Mouse (Mus musculus) brain, embryonic 14.5 days (tissue): Measurements from ENCODE around the gene Mob3b. TPM values are rescaled to one million over a fixed set of nuclear protein-coding genes. Genes with fewer than 3 reads are reported as not detected.

Experiments used
- DNase-seq: peaks from one replicate; pipeline ENCODE4 v3.0.0-alpha.2; 2011; ENCODE audit warnings: low read depth
- CTCF ChIP-seq: fragments of 200-500 bp; IDR thresholded peaks from 2 replicates; pipeline ENCODE4 v1.5.1; 2012; ENCODE audit warnings: inconsistent platforms, mild to moderate bottlenecking, moderate library complexity, borderline replicate concordance; ENCODE audit not compliant: insufficient read depth, insufficient read length; ENCODE audit errors: extremely low read depth
- POLR2A ChIP-seq: fragments of 200-500 bp; IDR thresholded peaks from 2 replicates; pipeline ENCODE4 v1.6.1; 2012; ENCODE audit warnings: mild to moderate bottlenecking, inconsistent platforms, borderline replicate concordance; ENCODE audit not compliant: poor library complexity, insufficient read depth, insufficient read length, severe bottlenecking; ENCODE audit errors: extremely low read depth
- polyA plus RNA-seq: library from polyadenylated mRNA; depleted of rRNA; stranded (reverse); fragments of >200 nt; gene quantifications from 2 replicates; pipeline ENCODE4 v1.2.3, GENCODE M21; 2012; rRNA removed

Mob3b gene
- polyA plus RNA-seq, result 2.8 and 2.9 TPM in 2 replicates

DNA sequence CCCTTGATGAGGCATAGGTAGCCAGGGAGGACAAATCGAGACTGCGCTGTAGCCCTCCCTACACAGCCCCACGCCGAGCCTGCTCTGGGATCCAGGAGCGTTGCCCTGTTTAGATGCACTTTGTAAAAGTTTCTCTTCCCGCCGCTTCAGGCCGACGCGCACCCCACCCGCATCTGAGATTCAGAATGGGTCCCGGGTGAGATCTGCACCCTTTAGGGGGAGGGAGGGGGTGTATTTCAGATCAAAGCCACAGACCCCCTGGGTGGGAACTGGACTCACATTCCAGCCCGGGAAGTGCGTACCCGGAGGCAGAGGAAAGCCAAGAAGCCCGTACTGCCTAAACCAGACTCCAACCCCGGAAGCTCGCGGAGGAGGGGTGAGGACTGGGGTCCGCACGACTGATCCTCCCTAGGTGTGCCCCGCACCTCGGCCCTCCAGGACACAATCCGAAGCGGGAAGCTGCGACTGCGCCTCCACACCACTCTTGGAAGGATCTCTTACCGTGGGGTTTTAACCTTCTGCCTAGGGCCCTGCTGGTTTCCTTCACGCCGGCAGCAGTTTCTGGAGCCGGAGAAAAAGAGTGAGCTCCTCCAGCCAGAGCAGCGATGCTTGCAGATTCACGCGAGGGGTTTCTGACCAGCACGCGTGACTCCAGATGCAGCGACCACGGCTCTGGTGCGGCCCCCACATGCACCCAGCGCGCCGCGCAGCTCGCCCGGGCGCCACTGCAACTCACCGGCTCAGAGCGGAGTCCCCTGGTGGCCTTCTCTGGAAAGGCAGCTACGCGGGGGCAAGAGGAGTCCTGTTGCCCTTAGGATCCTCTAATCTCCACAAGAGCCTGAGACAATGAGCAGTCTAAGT, at the start of gene Mob3b:
Gene Mob3b (minus strand): TSS at position 734 of the 861 bp plus-strand sequence.
- TF ChIP-seq POLR2A (no peak), CTCF (peak; percentile 94)
- DNase-seq, result peak; percentile 90

- no peak for DNase-seq
These were observed 47.4 kb upstream of the Mob3b start for GRCm38 (mm10) chr4:35204659-35205058.

GRCm38 (mm10) chr4:35203724-35204123, 46.4 kb upstream of the Mob3b start:
- no peak for DNase-seq
- TF ChIP-seq CTCF, result no peak
- TF ChIP-seq POLR2A, result no peak

More at GRCm38 (mm10) chr4:35204659-35205058, 47.4 kb upstream of the Mob3b start:
- no peak for TF ChIP-seq POLR2A
- no peak for TF ChIP-seq CTCF

- no peak for DNase-seq
- TF ChIP-seq POLR2A, result no peak
- TF ChIP-seq CTCF, result no peak
These were observed 44.4 kb upstream of the Mob3b start for GRCm38 (mm10) chr4:35201700-35202099.

- peak; percentile 67 for DNase-seq
These were observed 35.4 kb upstream of the Mob3b start for GRCm38 (mm10) chr4:35192725-35193124.

GRCm38 (mm10) chr4:35189794-35190193, 32.5 kb upstream of the Mob3b start:
- TF ChIP-seq CTCF, result no peak
- TF ChIP-seq POLR2A, result no peak
- DNase-seq, result peak; percentile 32

More at GRCm38 (mm10) chr4:35192725-35193124, 35.4 kb upstream of the Mob3b start:
- TF ChIP-seq POLR2A, result no peak
- TF ChIP-seq CTCF, result no peak

DNA sequence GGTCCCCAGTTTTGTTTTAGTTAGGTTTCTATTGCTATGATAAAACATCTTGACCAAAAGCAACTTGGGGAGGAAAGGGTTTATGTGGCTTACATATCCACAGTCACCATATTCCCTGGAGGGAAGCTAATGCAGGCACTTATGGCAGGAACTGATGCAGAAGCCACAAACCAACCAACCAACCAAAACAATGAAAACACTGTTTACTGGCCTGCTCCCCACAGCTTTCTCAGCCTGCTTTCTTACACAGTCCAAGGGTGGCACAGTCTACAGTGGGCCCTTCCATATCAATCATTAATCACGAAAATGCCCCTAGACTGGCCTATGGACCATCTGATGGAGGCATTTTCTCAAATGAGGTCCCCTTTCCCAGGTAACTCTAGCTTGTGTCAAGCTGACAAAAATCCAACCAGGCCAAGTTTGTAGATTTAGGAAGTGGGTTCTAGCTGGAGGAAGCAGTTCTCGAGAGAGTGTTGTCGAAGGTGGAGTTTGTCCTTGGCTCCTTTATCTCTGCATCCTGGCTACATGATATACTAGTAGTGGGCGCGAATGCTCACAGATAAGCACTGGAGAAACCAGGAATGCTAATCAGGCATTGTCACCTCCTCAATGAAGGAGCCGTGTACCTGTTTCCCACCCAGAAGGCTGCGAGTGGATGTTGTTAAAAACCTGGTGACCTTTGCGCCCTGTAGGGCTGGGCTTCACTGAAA, 30.5 kb upstream of the Mob3b start:
- TF ChIP-seq POLR2A (no peak), CTCF (no peak)
- DNase-seq, result no peak

GRCm38 (mm10) chr4:35177926-35178645, 20.8 kb upstream of the Mob3b start:
- peak; percentile 39 for DNase-seq
- no peak for TF ChIP-seq CTCF
- TF ChIP-seq POLR2A, result no peak

DNA sequence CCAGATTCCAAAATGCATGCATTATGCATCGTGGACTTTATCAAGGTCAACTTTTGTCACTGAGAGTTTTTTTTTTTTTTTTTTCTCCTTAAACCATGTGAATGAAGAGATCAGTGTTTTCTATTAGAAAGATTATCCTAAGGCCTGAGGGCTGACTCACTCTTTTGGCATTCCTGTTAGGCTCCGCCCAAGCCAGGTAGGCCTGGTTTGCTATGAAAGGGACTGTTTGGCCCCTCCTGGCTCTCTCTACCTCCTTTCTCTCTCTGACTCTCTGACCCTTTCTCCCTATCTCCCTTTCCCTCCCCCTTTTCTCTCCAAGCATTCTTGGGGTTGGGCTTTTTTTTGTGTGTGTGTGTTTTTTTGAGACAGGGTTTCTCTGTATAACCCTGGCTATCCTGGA, 18.3 kb upstream of the Mob3b start:
- TF ChIP-seq POLR2A, result no peak
- no peak for TF ChIP-seq CTCF
- no peak for DNase-seq

- DNase-seq, result no peak
- TF ChIP-seq CTCF (no peak), POLR2A (no peak)
These were observed 16.3 kb upstream of the Mob3b start for GRCm38 (mm10) chr4:35173551-35173950.

GRCm38 (mm10) chr4:35172471-35172870, 15.2 kb upstream of the Mob3b start:
- TF ChIP-seq POLR2A (no peak), CTCF (no peak)
- DNase-seq, result no peak

DNA sequence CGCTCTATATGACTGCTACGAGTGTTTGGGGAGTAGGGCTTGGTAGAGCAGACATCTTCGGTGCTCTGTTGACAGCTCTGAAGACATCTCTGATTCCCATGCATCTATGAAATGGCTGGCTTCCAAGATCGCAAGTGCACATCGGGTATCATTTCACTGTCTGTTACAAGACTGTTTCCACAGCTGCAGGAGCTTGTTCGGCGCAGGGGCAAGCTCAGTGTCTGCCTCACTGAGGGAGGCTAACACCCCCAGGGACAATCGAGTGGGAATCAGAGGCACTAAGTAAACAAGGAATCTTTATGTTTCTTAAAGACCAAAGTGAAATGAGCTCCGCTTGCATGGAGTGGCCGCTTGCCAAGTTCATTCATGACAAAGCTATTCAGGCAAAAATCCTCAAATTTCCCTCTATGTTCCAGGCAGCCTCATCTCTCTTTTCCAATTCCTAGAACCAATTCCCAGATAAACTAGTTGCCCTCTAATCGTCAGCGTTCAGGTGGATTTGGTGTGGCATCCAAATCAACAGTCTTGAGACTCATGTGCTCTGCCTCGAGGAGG, 12.4 kb upstream of the Mob3b start:
- TF ChIP-seq CTCF (no peak), POLR2A (no peak)
- peak; percentile 65 for DNase-seq

GRCm38 (mm10) chr4:35167855-35168254, 10.6 kb upstream of the Mob3b start:
- TF ChIP-seq CTCF (no peak), POLR2A (no peak)
- DNase-seq, result no peak

DNA sequence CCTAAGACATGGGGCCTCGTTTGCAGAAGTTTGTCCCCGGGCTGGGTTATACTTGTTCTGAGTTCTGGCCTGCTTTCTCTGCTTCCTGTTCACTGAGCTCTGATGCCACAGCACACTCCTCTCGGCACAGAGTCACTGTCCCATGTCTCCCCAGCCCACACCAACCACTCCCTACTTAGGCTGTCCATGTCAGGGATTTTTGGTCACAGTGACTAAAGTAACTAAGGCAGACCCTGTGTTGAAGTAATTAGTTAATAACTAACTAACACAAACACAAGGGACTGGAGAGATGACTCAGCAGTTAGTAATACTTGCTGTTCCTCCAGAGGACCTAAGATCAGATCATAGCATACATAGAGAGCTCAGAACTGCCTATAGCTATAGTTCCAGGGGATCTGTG, 8.7 kb upstream of the Mob3b start:
- TF ChIP-seq POLR2A (no peak), CTCF (no peak)

More for the DNA sequence above, 8.7 kb upstream of the Mob3b start:
- no peak for DNase-seq
